Mouse (Mus musculus): ENCODE measurements around the gene Vmn2r95. TPM values are rescaled to one million over a fixed set of nuclear protein-coding genes. Genes with fewer than 3 reads are reported as not detected.
"Not testable (repeated sequence)": the region's sequence is repeated elsewhere in the genome, so short reads cannot be mapped to it uniquely, and the experiment has no call there.

The Vmn2r95 gene
- 0.01 TPM in 1 of 2 replicates, not detected in the other for polyA plus RNA-seq (2016; fragmentation: Nextera tagmentation; extraction: Ambion mirVana)

DNA sequence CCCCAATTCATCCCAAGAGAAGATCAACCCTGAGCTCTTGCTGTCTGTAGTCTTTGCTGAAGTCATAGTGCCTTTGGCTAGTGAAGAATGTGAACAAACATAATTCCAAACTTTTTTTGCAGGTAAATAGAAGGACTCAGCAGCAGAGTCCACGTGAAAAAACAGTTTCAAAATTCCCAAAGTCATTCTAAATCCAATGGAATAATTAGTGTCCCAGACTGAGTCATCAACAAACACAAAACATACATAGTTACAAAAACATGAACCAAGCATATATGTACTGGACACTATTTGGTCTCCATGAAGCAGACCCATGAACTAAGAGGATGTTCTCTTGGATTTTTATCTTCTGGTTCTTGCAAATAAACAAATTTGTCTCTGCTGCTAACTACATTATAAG, at the start of gene Vmn2r95:
Vmn2r95 (plus strand) TSS at position 301 of the 400 bp plus-strand sequence.
- no peak for DNase-seq (ENCODE audit: low spot score)

DNA sequence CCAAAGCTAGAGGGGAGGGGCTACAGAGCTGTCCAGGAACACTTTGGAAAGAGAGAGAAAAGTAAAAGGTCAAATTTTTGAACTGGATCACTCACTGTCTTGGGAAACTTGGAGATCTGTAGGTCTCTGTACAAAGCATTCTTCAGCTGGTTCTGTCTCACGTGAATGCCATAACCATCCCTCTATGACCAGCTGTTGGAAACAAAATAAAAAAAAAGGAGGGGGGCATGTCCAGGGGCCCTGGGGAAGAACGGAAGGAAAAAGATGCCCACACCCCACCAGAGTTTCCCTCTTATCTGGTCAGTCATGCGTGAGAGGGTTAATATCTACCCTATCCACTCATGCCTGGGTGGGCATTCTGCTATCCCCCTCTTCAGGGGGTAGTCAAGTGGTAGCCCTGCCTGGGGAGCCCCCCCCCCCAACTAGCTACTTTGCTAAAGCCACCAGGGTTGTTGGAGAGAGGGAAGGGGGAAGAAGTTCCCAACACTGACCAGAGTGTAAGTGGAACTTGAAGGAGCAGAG, 31.8 kb downstream of the Vmn2r95 start:
- Histone ChIP-seq H3K9me3 (replicated peaks) (peaks cover 2% of the 10 kb centered on the region; the same call in 1 of the 2 replicates), H3K27ac (no peak overlapping the region), H3K4me1 (no peaks in the 10 kb centered on the region), H3K27me3 (ENCODE audit: low read depth, poor library complexity, severe bottlenecking) (no peaks in the 10 kb centered on the region), H3K4me3 (no peak overlapping the region), H3K36me3 (no peaks in the 10 kb centered on the region)
- 90% methylated on average over 3 of the region's 3 CpGs for WGBS
- DNase-seq (ENCODE audit: low spot score): no peak

More for the DNA sequence above, at the start of gene Vmn2r95:
- WGBS: 51% methylated on average over 1 of the region's 1 CpGs
- Histone ChIP-seq H3K4me1 (no peaks in the 10 kb centered on the region), H3K36me3 (no peaks in the 10 kb centered on the region), H3K27me3 (ENCODE audit: low read depth, poor library complexity, severe bottlenecking) (no peaks in the 10 kb centered on the region), H3K9me3 (replicated peaks) (no peaks in the 10 kb centered on the region), H3K27ac (no peak within 1 kb of the TSS), H3K4me3 (no peak within 1 kb of the TSS)

DNA sequence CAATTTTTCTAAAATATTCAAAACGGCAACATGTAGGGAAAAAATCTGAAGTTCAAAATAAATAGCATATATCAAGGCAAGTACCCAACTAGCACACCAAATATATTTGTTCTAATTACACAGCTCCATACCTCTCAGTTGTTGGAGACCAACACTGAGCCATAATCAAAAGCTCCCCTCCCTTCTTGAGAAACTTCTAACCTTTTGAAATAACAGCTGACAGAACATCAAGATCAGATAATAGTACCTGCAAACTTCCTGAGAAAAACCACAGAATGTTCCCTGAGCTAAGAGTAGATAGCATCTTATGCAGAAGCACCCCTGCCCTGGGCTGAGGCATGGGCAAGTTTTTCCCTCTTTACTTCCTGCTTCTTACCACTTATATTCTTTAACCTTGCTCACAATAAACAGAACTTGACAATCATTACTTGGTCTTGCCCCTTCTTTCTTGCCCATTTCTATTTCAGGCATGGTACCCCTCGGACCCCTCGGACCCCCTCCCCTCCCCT, 34.3 kb downstream of the Vmn2r95 start:
- H3K27ac ChIP-seq; H3K36me3 ChIP-seq; H3K27me3 ChIP-seq (ENCODE audit: low read depth, poor library complexity, severe bottlenecking); H3K4me3 ChIP-seq; H3K4me1 ChIP-seq; DNase-seq (ENCODE audit: low spot score); H3K9me3 ChIP-seq (replicated peaks): not testable (repeated sequence)
- WGBS: 89% methylated on average over 3 of the region's 3 CpGs

DNA sequence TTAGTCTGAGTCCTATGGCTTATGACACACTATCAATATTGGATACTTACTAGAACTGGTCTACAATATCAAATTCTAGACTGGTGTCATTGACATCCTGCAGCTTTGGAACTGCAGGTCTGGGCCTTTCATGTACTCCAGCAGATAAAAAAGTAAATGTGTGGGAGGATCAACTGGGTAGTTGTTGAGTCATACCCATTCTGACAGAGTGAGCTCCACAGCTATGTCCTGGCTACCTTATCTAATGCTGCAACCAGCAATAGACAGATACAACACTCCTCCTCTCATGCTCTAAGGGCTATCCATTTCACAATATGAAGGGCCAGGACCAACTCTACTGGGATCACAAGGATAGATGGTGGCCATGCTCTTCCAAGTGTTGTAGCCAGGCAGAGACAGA, 38.8 kb downstream of the Vmn2r95 start:
- H3K27ac ChIP-seq: no peak overlapping the region
- no peaks in the 10 kb centered on the region for H3K27me3 ChIP-seq (ENCODE audit: low read depth, poor library complexity, severe bottlenecking)
- 0 out of 2 replicates have a peak, but pooled peaks cover 2% of the 10 kb centered on the region for H3K9me3 ChIP-seq (replicated peaks)
- no peaks in the 10 kb centered on the region for H3K4me1 ChIP-seq
- DNase-seq (ENCODE audit: low spot score): no peak
- H3K4me3 ChIP-seq: no peak overlapping the region
- H3K36me3 ChIP-seq: no peaks in the 10 kb centered on the region

DNA sequence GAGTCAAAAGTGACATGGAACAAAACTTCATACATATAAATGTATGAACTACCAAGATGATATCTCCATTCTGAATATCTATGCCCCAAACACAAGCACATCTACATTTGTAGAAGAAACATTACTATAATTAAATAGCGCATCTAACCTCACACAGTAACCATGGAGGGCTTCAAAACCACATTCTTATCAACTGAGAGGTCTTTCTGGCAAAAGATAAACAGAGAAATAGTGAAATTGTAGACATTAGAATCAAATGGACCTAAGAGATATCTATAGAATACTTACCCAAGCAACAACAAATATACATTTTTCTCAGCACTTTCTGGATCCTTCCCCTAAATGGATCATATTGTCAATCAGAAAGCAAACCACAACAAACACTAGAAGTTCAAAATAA, 56.0 kb downstream of the Vmn2r95 start:
- H3K27ac ChIP-seq: no peak overlapping the region
- no peaks in the 10 kb centered on the region for H3K27me3 ChIP-seq (ENCODE audit: low read depth, poor library complexity, severe bottlenecking)
- H3K36me3 ChIP-seq: no peaks in the 10 kb centered on the region
- H3K9me3 ChIP-seq (replicated peaks): 0 out of 2 replicates have a peak, but pooled peaks cover 2% of the 10 kb centered on the region
- no peak overlapping the region for H3K4me3 ChIP-seq
- no peaks in the 10 kb centered on the region for H3K4me1 ChIP-seq
- 74% methylated on average over 1 of the region's 1 CpGs for WGBS
- DNase-seq (ENCODE audit: low spot score): no peak

Other genes with a start within 250 kb of the Vmn2r95 start
- not detected in 2 replicates for gene Vmn2r94, start 146.3 kb upstream of the Vmn2r95 start, polyA plus RNA-seq (2016; fragmentation: Nextera tagmentation; extraction: Ambion mirVana)
- gene Vmn2r93, start 126.0 kb upstream of the Vmn2r95 start, polyA plus RNA-seq (2016; fragmentation: Nextera tagmentation; extraction: Ambion mirVana): not detected in 2 replicates
- not detected in 2 replicates for gene Vmn2r96, start 149.1 kb downstream of the Vmn2r95 start, polyA plus RNA-seq (2016; fragmentation: Nextera tagmentation; extraction: Ambion mirVana)